Mouse (Mus musculus): ENCODE data around the gene Serinc3. TPM values are rescaled to one million over a fixed set of nuclear protein-coding genes. Genes with fewer than 3 reads are reported as not detected.
"Not testable (repeated sequence)": the region's sequence is repeated elsewhere in the genome, so short reads cannot be mapped to it uniquely, and the experiment has no call there.

Gene Serinc3
- total RNA-seq, 2 experiments from 2014 or later: 224 to 251 TPM

DNA sequence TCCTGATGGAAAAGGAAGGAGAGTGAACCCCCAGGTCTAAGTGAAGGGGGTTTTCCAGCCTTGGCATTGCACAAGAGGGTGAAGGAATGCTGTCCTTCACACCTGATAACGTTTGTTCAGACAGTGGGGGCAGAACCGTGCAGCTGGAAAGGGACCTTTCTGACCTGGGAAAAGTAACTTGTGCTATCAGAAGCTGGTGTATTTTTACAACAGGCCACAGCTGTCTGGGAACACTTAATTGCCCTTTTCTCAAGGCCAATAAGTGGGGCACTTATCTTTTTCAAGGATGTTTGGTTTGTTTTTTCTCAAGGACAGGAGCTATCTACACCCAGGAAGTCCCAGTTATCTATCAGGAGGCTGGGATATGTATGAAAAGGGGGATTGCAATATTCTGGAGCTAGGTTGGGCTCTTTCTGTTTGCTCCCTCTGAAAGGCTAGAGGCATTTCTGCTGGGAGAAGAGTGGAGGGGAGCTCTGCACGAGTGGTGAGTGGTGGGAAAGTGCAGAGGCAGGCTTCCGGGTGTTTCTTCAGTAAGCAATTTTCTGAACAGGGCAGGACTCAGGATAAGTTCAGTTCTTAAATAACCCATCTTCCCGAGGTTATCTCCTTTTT, 7.2 kb downstream of the Serinc3 start:
- intact Hi-C loops (cut with DNase I): no loop called here
- DNase-seq (ENCODE audit: low spot score in 2 of 2): no peak

DNA sequence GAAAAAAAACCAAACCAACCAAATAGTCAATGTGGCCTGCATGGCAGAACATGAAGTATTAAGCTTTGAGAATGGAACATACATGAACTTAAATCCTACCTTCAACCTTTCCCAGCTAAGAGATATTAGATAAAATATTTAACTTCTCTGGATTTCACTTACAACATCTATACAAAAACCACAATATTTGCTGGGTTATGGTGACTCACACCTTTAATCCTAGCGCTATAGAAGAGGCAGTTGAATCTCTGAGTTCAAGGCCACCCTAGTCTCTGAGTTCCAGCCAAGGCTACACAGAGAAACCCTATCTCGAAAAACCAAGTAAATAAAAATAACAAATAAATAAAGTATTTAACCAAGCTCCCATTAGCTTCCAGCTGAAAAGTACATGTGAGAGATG, 8.9 kb downstream of the Serinc3 start:
- DNase-seq (ENCODE audit: low spot score in 2 of 2): no peak
- intact Hi-C loops (cut with DNase I): no loop called here

DNA sequence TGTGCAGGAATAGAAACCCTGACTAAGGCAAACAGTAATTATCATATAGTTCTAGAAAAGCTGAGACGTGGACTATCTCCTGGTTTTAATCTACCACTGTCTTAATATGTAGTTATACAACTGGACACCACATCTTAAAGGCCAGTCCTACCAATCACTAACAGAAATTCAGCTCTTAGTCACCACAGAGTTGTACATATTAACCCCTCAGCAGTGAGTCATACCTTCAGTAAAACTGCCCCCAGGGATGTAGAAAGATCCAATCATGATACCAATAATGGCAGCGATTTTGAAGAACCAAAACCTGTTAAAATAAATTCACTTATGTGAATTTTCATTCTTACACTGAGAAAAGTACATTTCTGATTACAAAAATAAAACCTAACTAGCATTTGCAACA, 10.7 kb downstream of the Serinc3 start:
- DNase-seq (ENCODE audit: low spot score in 2 of 2): no peak
- intact Hi-C loops (cut with DNase I): no loop called here

DNA sequence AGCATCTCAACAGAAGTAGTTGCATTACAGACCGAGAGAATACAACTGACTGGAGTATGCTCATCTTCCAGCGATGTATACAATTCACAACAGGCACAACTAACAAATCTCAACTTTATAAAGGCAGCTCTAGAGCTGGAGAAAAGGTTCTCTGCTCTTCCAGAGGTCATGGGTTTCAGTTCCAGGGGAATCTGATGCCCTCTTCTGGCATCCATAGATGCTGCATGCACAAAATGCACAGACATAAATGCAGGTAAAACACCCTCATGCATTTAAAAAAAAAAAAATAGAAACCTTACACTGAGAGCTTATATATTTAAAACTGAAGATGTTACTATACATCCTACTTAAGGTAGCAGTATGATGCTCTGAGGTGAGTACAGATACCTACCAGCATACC, 13.2 kb downstream of the Serinc3 start:
- DNase-seq (ENCODE audit: low spot score in 2 of 2): no peak
- intact Hi-C loops (cut with DNase I): no loop called here

DNA sequence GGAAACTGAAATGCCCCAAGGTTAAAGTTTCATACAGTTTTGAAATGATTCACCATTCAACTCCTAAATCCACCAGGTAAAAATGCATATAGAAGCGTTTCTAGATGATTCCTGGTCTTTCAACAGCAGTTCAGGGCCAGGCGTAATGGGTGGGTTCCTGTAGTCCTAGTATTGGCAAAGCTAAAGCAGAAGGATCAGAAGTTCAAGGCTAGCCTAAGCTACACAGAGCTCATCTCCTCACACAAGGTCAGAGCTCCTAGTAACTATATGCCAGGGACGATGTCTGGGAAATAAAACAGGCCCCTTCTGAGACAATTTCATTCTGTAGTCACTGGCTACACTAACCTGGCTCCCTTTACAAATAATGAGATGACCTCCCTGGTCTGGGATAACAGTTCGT, 13.7 kb downstream of the Serinc3 start:
- intact Hi-C loops (cut with DNase I): no loop called here
- no peak for DNase-seq (ENCODE audit: low spot score in 2 of 2)

DNA sequence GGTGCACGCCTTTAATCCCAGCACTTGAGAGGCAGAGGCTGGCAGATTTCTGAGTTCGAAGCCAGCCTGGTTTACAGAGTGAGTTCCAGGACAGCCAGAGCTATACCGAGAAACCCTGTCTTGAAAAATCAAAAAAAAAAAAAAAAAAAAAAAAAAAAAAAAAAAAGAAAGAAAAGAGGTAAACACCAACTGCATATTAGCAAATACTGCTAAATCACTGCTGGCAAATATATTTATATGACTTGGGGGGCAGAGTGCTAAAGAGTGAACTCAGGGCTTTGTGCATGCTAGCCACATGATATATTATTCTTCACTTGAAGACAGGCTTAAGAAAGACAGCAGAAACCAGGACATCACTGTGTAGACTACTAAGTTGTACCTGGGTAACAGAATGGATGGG, 23.5 kb downstream of the Serinc3 start:
- intact Hi-C loops (cut with DNase I); DNase-seq (ENCODE audit: low spot score in 2 of 2): not testable (repeated sequence)

DNA sequence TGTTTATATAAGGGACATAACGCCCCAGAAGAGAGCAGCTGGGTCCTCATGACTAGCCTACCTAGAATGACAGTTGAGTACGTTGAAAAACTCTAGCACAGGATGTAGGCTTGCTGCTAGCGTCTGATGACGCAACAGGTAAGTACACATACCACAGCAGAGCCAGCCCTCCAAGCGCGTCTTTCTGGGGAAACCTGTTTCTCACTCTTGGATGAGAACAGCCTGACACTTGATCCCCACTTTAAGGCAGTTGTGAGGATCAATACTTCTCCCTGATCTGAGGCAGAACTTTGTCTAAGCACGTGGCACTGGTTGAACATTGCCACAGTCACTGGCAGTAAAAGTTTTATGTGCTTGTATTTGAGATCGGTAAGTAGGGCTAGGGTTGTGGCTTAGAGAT, 24.5 kb downstream of the Serinc3 start:
- no peak for DNase-seq (ENCODE audit: low spot score in 2 of 2)
- intact Hi-C loops (cut with DNase I): no loop called here

DNA sequence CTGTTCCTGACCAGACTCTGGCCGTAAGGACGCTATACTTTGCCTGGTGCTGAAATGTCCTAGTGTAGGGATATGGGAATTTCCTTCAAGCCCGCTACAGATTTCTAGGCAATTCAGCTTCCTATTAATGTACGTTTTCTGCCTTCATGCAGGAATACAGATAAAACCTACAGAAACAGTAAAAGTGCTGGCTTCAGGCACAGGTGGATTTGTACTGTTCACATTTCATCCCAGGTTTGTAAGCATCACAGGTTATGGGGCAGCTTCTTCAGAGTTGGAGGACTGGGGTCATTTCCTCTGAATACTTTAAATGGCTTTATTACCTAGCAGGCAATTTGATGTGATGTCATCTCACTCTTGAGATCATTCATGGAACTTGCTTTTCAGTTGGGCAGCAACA, 27.1 kb downstream of the Serinc3 start:
- intact Hi-C loops (cut with DNase I): no loop called here
- DNase-seq (ENCODE audit: low spot score in 2 of 2): no peak

DNA sequence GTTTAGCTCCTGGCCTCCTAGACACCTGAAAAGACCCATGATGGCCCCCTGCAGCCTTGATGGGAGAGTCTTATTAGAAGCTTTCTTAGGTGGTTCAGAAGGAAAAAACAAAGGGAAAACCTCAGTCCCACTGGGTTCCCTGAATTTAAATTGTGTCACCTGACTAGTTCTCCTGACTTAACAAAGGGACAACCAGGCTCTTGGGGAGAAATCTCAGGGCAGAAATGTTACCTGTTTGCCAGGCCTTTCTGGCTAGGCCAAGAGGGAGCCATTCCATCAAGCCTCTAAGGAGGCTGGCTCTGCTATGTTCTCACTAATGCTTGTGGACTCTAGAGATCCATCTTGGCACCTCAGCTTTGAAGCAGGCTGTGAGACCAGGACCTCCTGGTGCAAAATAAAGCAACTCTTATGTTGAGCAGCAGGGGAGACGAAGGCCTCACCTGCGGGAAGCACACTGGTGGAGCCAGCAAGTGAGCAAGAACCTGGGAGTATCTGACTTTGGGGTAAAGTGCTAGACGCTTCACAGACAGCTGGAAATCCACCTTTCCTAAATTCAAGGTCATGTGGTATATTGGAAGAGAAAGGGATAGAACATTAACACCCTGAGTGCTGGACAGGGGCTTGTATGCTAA, 27.6 kb downstream of the Serinc3 start:
- DNase-seq (ENCODE audit: low spot score in 2 of 2): no peak
- intact Hi-C loops (cut with DNase I): no loop called here

DNA sequence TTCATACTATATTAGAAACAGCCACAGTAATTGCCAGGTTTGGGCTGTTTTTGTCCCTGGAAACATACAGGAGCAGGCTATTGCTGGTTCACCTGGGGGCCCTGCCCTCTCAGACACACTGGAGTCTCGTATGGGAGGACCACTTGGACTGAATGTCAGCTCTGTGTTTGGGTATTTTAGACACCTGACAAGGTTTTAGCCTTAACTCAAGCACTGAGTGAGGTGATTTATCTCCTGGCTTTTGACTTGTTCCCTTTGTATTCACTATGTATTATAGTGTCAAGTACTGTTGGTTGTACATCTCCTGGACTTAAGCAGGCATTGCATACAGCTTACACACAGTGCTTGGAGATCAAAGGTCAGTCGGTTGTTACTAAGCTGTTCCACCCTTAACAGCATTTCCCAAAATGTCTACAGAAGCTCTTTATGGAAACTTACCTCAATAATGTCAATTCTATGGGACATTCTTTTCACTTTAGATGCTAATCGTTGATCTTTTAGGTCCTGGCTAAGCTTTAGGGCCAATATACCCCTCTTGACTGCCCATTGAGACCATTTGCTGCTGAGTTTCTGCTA, 28.2 kb downstream of the Serinc3 start:
- intact Hi-C loops (cut with DNase I): no loop called here
- no peak for DNase-seq (ENCODE audit: low spot score in 2 of 2)

DNA sequence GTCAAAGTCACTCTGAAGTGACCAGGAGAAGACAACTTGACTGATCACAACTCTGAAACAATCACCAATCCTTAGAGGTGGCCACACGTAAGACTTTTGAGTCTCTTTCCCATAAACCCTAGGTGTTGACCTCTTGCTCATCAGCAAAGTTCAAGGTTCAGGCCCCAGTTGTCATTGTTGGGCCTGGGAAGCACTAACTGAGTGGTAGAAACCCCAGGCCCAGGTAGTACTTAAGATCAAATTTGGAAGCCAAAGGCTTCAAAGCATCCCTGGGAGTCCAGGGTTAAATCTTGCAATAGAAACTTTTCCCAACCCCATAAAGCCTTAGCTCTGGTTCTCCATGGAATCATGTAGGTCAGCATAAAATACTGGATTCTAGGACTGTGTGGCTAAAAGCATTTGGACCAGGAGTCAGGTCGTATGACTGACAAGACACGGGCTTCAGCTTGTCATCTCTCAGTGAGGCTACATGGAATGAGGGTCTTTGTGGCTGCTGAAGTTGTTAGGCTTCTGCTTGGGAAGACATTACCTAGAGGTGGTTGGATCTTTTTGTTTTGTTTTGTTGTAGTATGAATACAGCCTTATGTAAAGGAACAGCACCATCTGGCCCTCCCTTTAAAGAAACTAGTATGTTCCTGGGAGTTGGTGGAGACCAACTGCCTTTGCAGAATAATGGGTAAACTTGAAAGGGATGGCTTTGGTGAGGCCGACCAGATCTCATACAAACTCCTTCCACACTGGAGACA, 28.9 kb downstream of the Serinc3 start:
- no peak for DNase-seq (ENCODE audit: low spot score in 2 of 2)
- intact Hi-C loops (cut with DNase I): no loop called here

DNA sequence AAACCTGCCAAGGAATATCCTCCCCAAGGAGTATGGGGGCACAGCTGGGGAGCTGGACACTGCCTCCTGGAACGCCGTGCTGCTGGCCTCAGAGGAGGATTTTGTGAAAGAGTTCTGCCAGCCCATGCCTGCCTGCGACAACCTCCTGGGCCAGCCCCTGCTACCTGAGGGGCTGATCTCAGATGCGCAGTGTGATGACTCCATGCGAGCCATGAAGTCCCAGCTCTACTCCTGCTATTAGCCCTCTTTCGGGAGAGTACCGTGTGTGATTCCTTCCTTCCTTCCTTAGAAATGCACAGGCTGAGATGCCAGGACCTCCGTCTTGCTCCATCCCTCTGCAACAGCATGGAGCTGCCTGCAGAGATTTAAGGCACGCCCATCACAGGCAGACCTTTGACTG, 29.5 kb downstream of the Serinc3 start:
- DNase-seq (ENCODE audit: low spot score in 2 of 2): no peak
- intact Hi-C loops (cut with DNase I): no loop called here

DNA sequence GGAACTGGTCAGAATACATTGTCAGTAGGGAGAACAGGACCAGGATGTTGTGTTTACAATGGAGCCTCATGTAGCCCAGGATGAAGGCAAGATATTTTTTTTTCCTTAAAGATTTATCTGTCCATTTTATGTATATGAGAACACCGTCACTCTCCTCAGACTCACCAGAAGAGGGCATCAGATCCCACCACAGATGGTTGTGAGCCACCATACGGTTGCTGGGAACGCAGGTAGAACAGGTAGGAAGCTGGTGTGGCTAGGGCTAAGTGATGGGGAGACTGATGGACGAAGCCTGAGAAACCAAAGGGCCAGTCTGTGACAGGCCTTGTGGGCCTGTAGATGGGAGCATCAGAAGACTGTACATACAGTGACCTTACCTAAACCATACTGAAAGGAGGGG, 30.9 kb downstream of the Serinc3 start:
- DNase-seq (ENCODE audit: low spot score in 2 of 2): no peak
- intact Hi-C loops (cut with DNase I): no loop called here

DNA sequence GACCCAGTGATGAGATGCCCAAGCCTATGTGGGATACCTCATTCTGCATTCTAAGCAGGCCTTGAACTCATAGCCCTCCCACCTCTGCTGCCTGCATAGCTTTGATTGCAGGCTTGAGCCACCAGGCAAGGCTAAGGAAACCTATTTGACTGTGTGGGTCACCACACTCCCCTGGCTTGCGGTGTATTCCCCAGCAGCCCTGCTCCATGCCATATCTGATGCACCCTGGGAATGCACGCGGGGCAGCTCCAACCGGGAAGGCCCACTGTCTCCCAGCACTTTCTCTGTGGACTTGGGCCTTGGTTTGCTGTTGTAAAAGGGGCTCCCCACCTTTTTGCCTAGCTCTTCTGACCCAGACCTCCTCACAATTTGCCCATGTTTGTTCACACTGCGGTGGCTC, 31.7 kb downstream of the Serinc3 start:
- intact Hi-C loops (cut with DNase I): no loop called here
- no peak for DNase-seq (ENCODE audit: low spot score in 2 of 2)

DNA sequence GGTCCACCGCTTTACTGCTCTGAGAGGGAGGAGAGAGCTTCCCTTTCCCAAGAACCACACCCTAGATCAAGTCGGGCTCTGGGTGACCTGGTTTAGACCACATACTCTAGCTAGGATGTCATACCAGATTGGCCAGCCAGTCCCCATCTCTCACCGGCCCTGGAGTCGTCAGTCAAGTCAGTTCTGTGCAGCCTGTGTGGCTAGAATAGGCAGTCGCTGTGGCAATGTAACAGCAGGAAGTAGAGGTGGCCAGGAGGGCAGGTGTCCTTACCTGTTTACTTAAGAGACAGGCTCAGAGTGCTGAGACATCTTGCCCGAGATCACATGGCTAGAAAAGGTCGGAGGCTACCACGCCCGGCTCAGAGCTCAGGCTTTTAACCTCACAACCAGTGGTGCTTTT, 33.8 kb downstream of the Serinc3 start:
- intact Hi-C loops (cut with DNase I): no loop called here
- DNase-seq (ENCODE audit: low spot score in 2 of 2): no peak

DNA sequence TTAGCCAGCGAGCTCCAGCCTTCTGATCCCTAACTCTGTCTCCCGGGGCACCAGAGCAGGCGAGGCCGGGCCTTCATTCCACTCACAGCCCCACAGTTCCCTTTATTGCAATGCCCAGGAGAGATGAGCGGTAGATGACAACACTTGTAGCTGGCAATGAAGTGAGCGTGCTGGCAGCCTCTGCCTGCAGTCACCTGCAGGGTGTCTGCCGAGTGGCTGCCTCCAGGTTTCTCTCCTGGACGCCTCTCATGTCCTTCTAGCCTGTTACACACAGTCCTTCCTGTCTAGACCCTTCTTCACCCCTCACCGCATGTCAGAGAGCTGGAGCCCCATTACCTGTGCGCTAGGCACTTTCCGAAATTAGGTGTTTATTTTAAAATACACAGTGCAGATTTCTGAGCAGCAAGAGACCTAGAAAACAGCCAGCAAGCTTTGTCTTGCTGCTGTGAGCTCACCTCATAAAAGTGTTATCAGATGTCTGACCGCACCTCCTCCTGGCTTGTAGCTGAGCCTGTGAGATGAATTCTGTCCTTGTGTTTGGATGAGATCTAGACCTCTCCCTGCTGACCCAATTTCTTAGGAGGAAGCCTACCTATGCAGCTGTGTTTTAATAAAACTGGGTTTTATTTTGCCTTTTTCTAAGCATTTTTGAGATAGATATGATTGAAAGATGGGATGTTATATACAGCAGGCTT, 35.5 kb downstream of the Serinc3 start:
- intact Hi-C loops (cut with DNase I): no loop called here

DNA sequence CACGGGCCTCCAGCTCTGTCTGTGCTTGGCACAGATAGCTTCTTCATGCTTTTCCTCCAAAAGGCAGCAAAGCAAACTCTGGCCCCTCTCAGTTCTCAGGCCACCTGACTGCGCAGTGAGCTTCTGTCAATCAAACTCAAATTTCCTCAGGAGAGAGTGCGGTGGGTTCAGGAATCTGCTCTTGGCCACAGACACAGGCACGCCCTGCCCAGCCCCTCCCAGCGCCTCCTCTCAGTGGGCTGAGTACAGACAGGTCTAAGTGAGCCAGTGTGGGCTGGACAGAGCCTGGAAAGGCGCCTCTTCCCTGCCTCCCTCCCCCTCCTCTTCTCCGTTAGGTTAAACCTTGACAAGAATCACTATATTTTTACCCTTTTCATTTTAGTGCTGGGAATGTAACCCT, 36.9 kb downstream of the Serinc3 start:
- DNase-seq (ENCODE audit: low spot score in 2 of 2): no peak
- intact Hi-C loops (cut with DNase I): no loop called here

More for the DNA sequence above, 35.5 kb downstream of the Serinc3 start:
- no peak for DNase-seq (ENCODE audit: low spot score in 2 of 2)

DNA sequence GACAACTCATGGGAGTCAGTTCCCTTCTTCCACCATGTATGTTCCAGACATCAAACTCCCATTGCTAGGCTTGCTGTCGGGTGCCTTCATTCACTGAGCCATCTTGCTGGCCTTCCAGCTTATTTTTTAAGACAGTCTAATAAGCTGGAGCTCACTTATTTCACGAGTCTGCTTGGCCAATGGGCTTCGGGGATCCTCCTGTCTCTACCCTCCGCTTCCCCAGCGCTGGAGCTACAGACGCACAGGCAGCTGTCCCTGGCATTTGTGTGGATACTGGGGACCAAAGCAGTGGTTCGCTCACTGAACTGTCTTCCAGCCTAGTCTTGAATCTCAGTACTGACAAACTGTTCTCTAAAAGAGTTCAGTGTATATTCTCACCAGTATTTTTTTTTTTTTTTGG, 38.8 kb downstream of the Serinc3 start:
- intact Hi-C loops (cut with DNase I): no loop called here
- no peak for DNase-seq (ENCODE audit: low spot score in 2 of 2)

DNA sequence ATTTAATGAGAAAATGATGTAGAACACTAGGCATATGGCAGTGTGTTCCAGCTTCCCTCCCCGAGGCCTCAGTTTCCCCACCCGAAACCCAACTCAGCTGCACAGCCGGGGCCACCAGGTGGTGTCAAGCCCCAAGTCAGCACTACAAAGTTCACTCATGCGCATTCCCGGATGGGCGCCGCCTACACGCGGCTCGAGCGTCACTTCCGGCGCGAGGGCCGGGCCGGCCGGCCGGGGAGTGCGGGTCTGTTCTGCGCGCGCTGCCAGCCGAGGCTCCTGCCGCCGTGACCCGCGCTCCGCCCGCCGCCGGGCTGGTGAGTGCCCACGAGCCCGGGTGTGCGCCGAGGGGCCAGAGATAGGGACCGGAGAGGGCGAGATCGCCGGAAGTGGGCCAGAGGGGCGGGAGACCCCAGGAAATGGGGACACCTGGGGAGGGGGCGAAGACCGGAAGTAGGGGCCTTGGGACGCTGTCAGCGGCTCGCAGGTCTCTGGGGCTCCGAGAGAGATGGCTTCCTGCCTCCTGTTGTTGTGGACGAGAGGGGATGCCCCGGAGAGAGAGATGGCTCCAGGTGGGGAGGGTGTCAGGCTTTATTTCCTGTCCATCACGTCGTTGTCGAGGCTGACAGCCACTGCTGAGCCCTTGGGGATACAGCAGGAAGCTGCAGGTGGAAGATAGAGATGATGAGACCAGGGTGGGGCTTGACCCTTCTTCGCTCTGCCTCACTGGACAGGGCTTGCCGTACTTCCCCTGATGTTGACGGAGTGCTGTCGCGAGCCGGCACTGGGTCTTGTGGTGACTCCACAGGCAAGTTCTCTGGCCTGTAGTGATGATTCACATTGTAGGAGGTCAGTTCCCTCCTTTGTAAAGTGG, 42.6 kb downstream of the Serinc3 start, which contains the start of gene Ttpal:
Ttpal (plus strand) TSS at position 214 of the 871 bp plus-strand sequence.
- intact Hi-C loops (cut with DNase I): loop anchor here (1.0 kb wide), 1 partner anchor 117 kb away; no protein-coding TSS in a partner anchor
- peak; percentile 86 to 89 for DNase-seq (ENCODE audit: low spot score in 2 of 2)

Data from left cerebral cortex, postnatal 36 days (tissue).